8 mouse cellular contexts compared by ENCODE assay signal in genomic region chr4:49321903-49322635, GRCm38 (mm10).
DNase-seq lines count a peak whose midpoint lies in the region; ATAC-seq and TF ChIP-seq lines count a peak whose summit lies in the region.

No protein-coding gene starts in this region.

- no peaks in the 10 kb centered on the region for H3K9me3 ChIP-seq in liver, embryonic 14.5 days (ENCODE audit: control insufficient read depth, low read length)

- peak; percentile 66 for TF ChIP-seq CTCF in liver, embryonic 14.5 days (IDR thresholded peaks at IDR 0.05; ENCODE audit: low read depth)

- no peak overlapping the region for H3K4me2 ChIP-seq in liver, embryonic 14.5 days (ENCODE audit: low read depth)

- no peaks in the 10 kb centered on the region for H3K27me3 ChIP-seq in liver, embryonic 14.5 days (ENCODE audit: control insufficient read depth, insufficient read depth, low read length)

- no peak overlapping the region for H3K4me3 ChIP-seq in liver, embryonic 14.5 days (ENCODE audit: insufficient read depth in 1 of 2, low read depth in 2 of 2, low read length in 2 of 2)

- no peak overlapping the region for H3K27ac ChIP-seq in liver, embryonic 14.5 days

- TF ChIP-seq EP300 in liver, embryonic 14.5 days (IDR thresholded peaks at IDR 0.05; ENCODE audit: low read depth): no peak

- no peaks in the 10 kb centered on the region for H3K4me1 ChIP-seq in liver, embryonic 14.5 days (replicated peaks; ENCODE audit: control insufficient read depth in 2 of 2, insufficient read depth in 2 of 2, low read length in 1 of 2)

- WGBS in liver, embryonic 14.5 days (ENCODE audit: insufficient replicate concordance): 44% methylated on average over 6 of the region's 6 CpGs

- H3K9ac ChIP-seq in liver, embryonic 14.5 days (replicated peaks): no peak overlapping the region

- ATAC-seq in cerebellum, adult (ENCODE audit: insufficient number of reproducible peaks, low FRiP score, low TSS enrichment): peak; percentile 43; the same call in 1 of the 2 replicates
- ATAC-seq in liver, embryonic 14.5 days (ENCODE audit: insufficient read depth): no peak

- no peak for DNase-seq in cerebellum, adult 11 months
- peak in 2 of 3 experiments; percentile 5 to 9 for DNase-seq in liver, embryonic 14.5 days (ENCODE audit: low read depth in 3 of 3, low spot score in 3 of 3)
- no peak for DNase-seq in liver
- DNase-seq in embryo, embryonic 11 days: peak; percentile 63
- DNase-seq in mesoderm, embryonic 11.5 days (ENCODE audit: low read depth, low spot score): peak; percentile 50
- no peak for DNase-seq in adrenal gland, postnatal 10 days
- DNase-seq in spleen, adult 12 weeks (ENCODE audit: low spot score): no peak

- no peaks in the 10 kb centered on the region for H3K36me3 ChIP-seq in liver, embryonic 14.5 days (replicated peaks; ENCODE audit: control insufficient read depth, insufficient read depth, low read depth)

Comparison
In these comparisons a context has a peak if more than half of its experiments do, and no peak if none do; other contexts are left out.
1. DNase-seq: peak in liver, embryonic 14.5 days (2 of 3), embryo, embryonic 11 days (single experiment) and mesoderm, embryonic 11.5 days (single experiment); none in cerebellum, adult 11 months (single experiment), liver (single experiment), adrenal gland, postnatal 10 days (single experiment) and spleen, adult 12 weeks (single experiment).